Mouse (Mus musculus): ENCODE results near the gene Nmt1. TPM values are rescaled to one million over a fixed set of nuclear protein-coding genes. Genes with fewer than 3 reads are reported as not detected.

The Nmt1 gene
- total and polyA plus RNA-seq, 2 experiments from 2014 or later: 46.6 to 47.6 TPM

GRCm38 (mm10) chr11:103018860-103019259 is 9.1 kb upstream of the Nmt1 start:
- ATAC-seq (ENCODE audit: insufficient read depth, low read depth) (no peak), DNase-seq (ENCODE audit: low spot score) (no peak)
- Histone ChIP-seq H3K27me3 (ENCODE audit: control insufficient read depth, insufficient read depth, low read length) (no peaks in the 10 kb centered on the region), H3K4me3 (ENCODE audit: low read depth, low read length) (no peak overlapping the region), H3K9me3 (replicated peaks; ENCODE audit: control insufficient read depth, low read length) (no peaks in the 10 kb centered on the region), H3K4me2 (ENCODE audit: low read depth, low read length) (no peak overlapping the region), H3K27ac (ENCODE audit: low read depth) (no peak overlapping the region), H3K9ac (replicated peaks; ENCODE audit: low read depth, low read length) (no peak overlapping the region), H3K36me3 (replicated peaks; ENCODE audit: control insufficient read depth, insufficient read depth, low read length) (no peaks in the 10 kb centered on the region), H3K4me1 (ENCODE audit: control insufficient read depth, insufficient read depth) (0 out of 2 replicates have a peak, but pooled peaks cover 6% of the 10 kb centered on the region)
- 73% methylated on average over 6 of the region's 6 CpGs for WGBS
- TF ChIP-seq EP300 (IDR thresholded peaks at IDR 0.05; ENCODE audit: low read depth): no peak
- no peak for TF ChIP-seq CTCF (IDR thresholded peaks at IDR 0.05; ENCODE audit: low read depth)

DNA sequence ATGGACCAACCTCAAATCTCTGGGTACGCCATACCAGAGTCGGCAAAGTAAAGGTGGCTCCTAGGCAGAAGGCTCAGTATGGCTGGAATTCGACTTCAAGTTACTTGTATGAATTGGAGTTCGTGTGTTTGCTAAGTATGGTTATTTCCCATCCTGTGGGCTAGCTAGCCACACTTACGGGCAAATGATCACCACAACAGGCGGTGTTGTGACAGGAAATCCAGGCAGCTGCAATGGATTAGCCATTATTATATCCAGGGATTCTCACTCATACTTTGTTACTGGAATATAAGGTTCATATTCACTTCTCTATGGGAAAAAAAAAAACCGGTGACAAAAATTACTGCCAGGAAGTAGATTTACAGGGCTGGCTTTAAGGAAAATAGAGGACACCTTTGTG is 8.7 kb upstream of the Nmt1 start:
- Histone ChIP-seq H3K27ac (ENCODE audit: low read depth) (no peak overlapping the region), H3K4me3 (ENCODE audit: low read depth, low read length) (no peak overlapping the region), H3K4me2 (ENCODE audit: low read depth, low read length) (no peak overlapping the region), H3K9ac (replicated peaks; ENCODE audit: low read depth, low read length) (no peak overlapping the region), H3K27me3 (ENCODE audit: control insufficient read depth, insufficient read depth, low read length) (no peaks in the 10 kb centered on the region), H3K9me3 (replicated peaks; ENCODE audit: control insufficient read depth, low read length) (no peaks in the 10 kb centered on the region), H3K36me3 (replicated peaks; ENCODE audit: control insufficient read depth, insufficient read depth, low read length) (no peaks in the 10 kb centered on the region), H3K4me1 (ENCODE audit: control insufficient read depth, insufficient read depth) (0 out of 2 replicates have a peak, but pooled peaks cover 6% of the 10 kb centered on the region)
- DNase-seq (ENCODE audit: low spot score) (no peak), ATAC-seq (ENCODE audit: insufficient read depth, low read depth) (no peak)
- TF ChIP-seq EP300 (IDR thresholded peaks at IDR 0.05; ENCODE audit: low read depth) (no peak), CTCF (IDR thresholded peaks at IDR 0.05; ENCODE audit: low read depth) (no peak)
- WGBS: 84% methylated on average over 7 of the region's 7 CpGs

DNA sequence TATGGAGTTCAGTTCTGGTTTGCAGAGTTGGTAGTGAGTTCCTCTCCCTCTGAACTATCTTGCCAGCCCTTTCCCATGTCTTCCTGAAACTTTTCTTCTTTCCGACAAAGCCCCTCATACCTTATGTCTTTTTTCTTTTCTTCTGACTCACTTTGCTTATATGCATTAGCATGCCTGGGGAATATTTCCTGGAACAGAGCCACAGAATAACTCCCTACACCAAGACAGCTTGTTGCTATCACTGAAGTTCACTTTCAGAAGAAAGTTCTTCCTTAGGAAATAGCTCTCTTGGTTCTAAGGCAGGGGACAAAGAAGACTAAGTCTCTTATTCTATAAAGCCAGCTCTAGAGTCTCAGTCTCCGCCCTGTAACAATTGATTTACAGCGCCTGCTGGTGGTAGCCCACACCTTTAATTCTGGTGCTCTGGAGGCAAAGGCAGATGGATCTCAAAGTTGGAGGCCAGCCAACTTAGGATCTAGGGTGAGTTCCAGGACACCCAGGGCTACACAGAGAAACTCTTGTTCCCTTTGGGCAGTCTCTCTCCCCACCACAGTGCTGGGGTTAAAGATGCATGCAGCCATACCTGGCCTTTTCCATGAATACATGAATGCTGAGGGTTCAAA is 7.2 kb upstream of the Nmt1 start:
- no peaks in the 10 kb centered on the region for H3K9me3 ChIP-seq (replicated peaks; ENCODE audit: control insufficient read depth, low read length)
- no peak overlapping the region for H3K4me3 ChIP-seq (ENCODE audit: low read depth, low read length)
- TF ChIP-seq CTCF (IDR thresholded peaks at IDR 0.05; ENCODE audit: low read depth) (no peak; the same call in 1 of the 2 replicates), EP300 (IDR thresholded peaks at IDR 0.05; ENCODE audit: low read depth) (no peak)
- ATAC-seq (ENCODE audit: insufficient read depth, low read depth) (no peak), DNase-seq (ENCODE audit: low spot score) (peak; percentile 16)
- no peaks in the 10 kb centered on the region for H3K27me3 ChIP-seq (ENCODE audit: control insufficient read depth, insufficient read depth, low read length)
- 0 out of 2 replicates have a peak, but pooled peaks cover 6% of the 10 kb centered on the region for H3K4me1 ChIP-seq (ENCODE audit: control insufficient read depth, insufficient read depth)
- H3K36me3 ChIP-seq (replicated peaks; ENCODE audit: control insufficient read depth, insufficient read depth, low read length): peaks cover 7% of the 10 kb centered on the region
- H3K9ac ChIP-seq (replicated peaks; ENCODE audit: low read depth, low read length): no peak overlapping the region
- no peak overlapping the region for H3K27ac ChIP-seq (ENCODE audit: low read depth)
- H3K4me2 ChIP-seq (ENCODE audit: low read depth, low read length): no peak overlapping the region
- WGBS: 56% methylated on average over 3 of the region's 3 CpGs

- Histone ChIP-seq H3K36me3 (replicated peaks; ENCODE audit: control insufficient read depth, insufficient read depth, low read length) (peaks cover 12% of the 10 kb centered on the region), H3K4me1 (ENCODE audit: control insufficient read depth, insufficient read depth) (peaks cover 14% of the 10 kb centered on the region), H3K27ac (ENCODE audit: low read depth) (no peak overlapping the region), H3K4me2 (ENCODE audit: low read depth, low read length) (no peak overlapping the region), H3K9ac (replicated peaks; ENCODE audit: low read depth, low read length) (no peak overlapping the region), H3K27me3 (ENCODE audit: control insufficient read depth, insufficient read depth, low read length) (no peaks in the 10 kb centered on the region), H3K9me3 (replicated peaks; ENCODE audit: control insufficient read depth, low read length) (no peaks in the 10 kb centered on the region), H3K4me3 (ENCODE audit: low read depth, low read length) (no peak overlapping the region)
- TF ChIP-seq CTCF (IDR thresholded peaks at IDR 0.05; ENCODE audit: low read depth) (no peak), EP300 (IDR thresholded peaks at IDR 0.05; ENCODE audit: low read depth) (no peak)
- 92% methylated on average over 3 of the region's 3 CpGs for WGBS
- DNase-seq (ENCODE audit: low spot score) (no peak), ATAC-seq (ENCODE audit: insufficient read depth, low read depth) (no peak)
Observed at GRCm38 (mm10) chr11:103023974-103024373, 4.0 kb upstream of the Nmt1 start.

DNA sequence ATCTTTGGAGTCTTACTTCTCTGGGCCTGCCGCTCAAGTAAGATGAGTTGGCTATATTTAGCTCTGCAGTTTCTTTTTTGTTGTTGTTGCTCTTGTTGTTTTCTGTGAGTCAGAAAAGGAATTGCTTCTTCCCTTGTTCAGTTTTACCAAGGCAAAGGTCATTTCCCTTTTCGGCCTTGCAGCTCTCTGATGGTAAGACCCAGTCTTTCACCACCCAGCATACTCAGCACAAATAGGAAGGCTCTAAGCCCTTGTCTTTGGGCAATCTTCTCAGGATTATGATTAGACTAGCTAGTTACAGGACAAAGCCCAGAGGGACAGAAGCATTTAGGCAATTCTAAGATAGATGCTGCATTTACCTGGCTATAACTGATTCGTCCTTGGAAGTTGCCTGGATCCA is 1.1 kb upstream of the Nmt1 start:
- DNase-seq (ENCODE audit: low spot score) (no peak), ATAC-seq (ENCODE audit: insufficient read depth, low read depth) (no peak)
- H3K27me3 ChIP-seq (ENCODE audit: control insufficient read depth, insufficient read depth, low read length): no peaks in the 10 kb centered on the region
- H3K4me1 ChIP-seq (ENCODE audit: control insufficient read depth, insufficient read depth): peaks cover 20% of the 10 kb centered on the region
- peaks cover 12% of the 10 kb centered on the region for H3K36me3 ChIP-seq (replicated peaks; ENCODE audit: control insufficient read depth, insufficient read depth, low read length)
- WGBS: 66% methylated on average over 3 of the region's 3 CpGs
- no peak overlapping the region for H3K4me3 ChIP-seq (ENCODE audit: low read depth, low read length)
- no peaks in the 10 kb centered on the region for H3K9me3 ChIP-seq (replicated peaks; ENCODE audit: control insufficient read depth, low read length)
- TF ChIP-seq CTCF (IDR thresholded peaks at IDR 0.05; ENCODE audit: low read depth) (no peak), EP300 (IDR thresholded peaks at IDR 0.05; ENCODE audit: low read depth) (no peak)
- no peak overlapping the region for H3K4me2 ChIP-seq (ENCODE audit: low read depth, low read length)
- no peak overlapping the region for H3K9ac ChIP-seq (replicated peaks; ENCODE audit: low read depth, low read length)
- H3K27ac ChIP-seq (ENCODE audit: low read depth): peak overlapping the region; percentile 89; the same call in 1 of the 2 replicates
